Mouse (Mus musculus) heart, postnatal 4 days (tissue): ENCODE measurements around the gene Snrpg. TPM values are rescaled to one million over a fixed set of nuclear protein-coding genes. Genes with fewer than 3 reads are reported as not detected.
"Not testable (repeated sequence)": the region's sequence is repeated elsewhere in the genome, so short reads cannot be mapped to it uniquely, and the experiment has no call there.

Source experiments
- DNase-seq: peaks from one replicate; pipeline ENCODE4 v3.0.0; 2021
- total RNA-seq, 2 experiments: library from RNA; stranded (reverse); gene quantifications; 2 replicates each; pipeline ENCODE4 v1.2.3; 2021

Snrpg gene
- total RNA-seq, 2 experiments from 2014 or later: 108 to 113 TPM

DNA sequence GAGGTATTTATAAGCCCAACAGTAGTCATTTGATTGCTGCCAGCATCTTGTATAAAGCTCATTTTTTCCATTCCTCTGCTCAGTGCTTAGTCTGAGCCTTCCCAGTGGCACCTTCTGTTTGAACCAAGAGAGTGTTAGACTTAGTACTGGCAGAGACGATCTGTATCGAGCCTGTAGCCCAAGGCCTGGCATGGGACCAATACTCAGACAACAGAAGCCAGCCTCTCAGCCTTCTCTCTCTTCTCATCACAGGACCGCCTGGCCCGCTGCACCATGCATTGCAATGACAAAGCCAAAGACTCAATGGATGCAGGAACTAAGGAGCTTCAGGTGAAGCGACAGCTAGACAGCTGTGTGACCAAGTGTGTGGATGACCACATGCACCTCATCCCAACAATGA is 2.6 kb upstream of the Snrpg start:
- DNase-seq: no peak

DNA sequence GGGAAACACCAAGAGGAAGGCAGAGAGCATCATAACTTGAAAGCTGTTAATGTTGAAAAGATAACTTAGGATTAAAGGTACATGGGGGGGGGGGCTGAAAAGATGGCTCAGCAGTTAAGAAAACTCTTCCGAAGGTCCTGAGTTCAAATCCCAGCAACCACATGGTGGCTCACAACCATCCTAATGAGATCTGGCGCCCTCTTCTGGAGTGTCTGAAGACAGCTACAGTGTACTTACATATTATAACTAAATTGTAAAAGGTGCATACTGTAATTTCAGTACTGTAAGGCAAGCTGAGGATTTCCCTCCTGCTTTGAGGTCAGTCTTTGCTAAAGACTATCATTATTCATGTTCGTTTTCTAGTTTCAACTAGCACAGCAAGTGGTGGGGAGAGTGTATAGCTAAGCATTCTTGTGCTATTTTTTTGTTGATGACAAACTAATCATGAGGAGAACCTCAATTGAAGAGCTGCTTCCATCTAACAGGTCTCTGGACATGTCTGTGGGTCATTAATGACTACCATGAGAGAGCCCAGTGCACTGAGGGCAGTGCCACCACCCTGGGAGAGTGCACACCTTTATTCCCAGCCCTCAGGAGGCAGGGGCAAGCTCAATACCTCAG is 901 bp upstream of the Snrpg start:
- peak; percentile 22 for DNase-seq

DNA sequence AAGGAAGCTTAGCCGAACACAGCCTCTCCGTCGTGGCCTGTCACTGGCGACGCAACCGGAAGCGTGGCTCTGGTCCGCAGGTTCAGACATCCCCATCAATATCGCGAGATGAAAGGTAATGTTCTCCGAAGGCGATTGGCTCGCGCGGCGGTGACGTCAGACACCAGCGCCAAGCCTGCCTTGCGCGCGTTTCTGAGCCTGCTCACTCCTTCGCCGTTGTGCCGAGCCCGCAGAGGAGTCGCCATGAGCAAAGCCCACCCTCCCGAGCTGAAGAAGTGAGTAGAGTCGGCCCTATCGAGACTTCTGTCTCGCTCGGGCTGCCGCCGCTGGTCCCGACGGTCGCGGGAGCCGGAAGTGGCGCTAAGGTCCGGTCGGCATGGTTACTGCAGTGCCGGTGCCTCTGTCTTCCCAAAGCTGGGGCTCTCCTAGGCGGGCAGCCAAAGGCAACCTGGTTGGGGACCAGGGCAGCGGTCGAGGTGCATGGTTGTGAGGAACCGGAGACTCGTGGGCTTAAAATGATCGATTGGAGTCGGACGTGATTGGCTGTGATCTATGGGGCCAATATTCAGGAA is 322 bp downstream of the Snrpg start:
- DNase-seq: peak; percentile 96

DNA sequence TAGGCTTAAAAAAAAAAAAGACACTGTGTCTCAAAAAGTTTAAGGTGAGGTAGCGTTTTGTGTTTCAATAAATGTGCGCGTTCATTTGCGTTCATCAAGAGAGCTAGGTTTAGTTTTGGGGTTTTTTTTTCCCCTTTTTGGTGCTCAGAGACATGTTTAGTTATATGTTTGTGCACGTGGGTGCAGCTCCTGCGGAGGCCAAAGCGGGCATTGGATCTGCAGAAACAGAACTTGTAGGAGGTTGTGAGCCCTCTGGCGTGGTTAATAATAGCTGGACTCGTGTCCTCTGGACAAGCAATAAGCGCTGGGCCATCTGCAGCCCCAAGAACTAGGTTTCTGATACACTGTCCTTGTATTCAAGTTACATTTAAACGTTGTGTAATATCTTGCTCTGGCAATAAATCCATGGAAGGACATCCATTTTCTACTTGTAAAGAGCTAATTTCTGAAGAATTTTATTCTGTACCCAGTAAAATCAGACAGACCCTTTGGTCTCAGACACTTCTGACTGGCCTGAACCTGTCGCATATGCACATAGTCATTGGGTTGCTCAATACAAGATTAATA is 929 bp downstream of the Snrpg start:
- no peak for DNase-seq

DNA sequence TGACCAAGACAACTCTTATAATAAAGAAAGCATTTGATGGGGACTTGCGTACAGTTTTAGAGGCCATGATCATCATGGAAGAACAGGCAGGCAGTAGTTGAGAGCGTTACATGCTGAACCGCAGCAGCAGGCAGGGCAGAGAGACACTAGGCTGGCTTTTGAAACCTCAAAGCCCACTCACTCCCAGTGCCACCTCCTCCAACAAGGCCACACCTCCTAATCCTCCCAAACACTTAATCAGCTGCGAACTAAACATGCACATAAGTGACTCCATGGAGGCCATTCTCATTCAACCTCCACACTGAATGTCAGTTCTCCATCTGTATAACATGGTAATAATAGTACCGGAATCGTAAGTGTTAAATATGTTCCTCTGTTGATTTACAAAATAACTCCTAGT is 2.5 kb downstream of the Snrpg start:
- DNase-seq: no peak

DNA sequence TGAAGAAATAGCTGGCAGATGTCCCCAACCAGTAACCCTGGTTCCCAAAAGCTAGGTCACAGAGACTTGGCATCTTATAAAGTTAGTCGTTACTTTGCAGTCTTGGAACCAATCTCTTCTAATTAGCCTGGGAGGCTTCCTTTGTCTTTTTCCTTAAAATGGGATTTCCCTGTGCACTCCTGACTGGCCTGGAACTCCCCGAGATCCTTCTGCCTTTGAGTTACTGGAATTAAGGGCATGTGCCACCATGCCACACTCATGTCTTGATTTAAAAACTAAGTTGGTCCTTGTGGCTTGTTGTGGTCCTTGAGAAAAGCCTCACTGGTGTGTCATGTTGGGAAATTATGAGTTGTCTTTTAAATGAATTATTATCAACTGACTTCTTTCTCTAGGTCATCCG is 7.2 kb downstream of the Snrpg start:
- DNase-seq: no peak

DNA sequence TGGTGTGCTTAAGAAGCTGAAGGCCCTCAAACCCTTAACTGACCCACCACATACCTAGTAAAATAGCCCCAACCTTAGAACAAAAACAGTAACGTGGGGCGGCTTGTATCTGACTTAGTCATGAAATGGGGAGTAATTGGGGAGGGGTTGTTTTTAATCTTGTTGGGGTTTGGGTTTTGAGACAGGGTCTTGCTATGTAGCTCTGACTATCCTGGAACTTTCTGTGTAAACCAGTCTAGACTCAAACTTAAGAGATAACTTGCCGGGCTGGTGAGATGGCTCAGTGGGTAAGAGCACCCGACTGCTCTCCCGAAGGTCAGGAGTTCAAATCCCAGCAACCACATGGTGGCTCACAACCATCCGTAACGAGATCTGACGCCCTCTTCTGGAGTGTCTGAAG is 9.0 kb downstream of the Snrpg start:
- not testable (repeated sequence) for DNase-seq

DNA sequence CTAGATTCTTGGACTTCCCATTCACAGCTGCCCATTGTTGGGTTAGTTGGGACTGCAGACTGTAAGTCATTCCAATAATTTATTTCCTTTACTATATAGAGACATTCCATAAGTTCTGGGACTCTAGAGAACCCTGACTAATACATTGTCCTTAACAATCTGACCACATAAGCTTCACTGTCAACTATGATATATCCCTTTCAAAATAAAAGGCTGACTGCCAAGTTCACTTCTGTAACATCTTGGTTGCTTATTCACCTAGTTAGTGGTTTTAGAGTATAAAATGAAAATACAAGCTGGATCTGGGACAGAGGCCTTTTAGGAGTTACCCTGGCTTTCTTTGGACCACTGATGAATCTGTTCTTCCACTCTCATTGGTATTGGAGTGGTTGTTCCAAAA is 11.4 kb downstream of the Snrpg start:
- DNase-seq: no peak

DNA sequence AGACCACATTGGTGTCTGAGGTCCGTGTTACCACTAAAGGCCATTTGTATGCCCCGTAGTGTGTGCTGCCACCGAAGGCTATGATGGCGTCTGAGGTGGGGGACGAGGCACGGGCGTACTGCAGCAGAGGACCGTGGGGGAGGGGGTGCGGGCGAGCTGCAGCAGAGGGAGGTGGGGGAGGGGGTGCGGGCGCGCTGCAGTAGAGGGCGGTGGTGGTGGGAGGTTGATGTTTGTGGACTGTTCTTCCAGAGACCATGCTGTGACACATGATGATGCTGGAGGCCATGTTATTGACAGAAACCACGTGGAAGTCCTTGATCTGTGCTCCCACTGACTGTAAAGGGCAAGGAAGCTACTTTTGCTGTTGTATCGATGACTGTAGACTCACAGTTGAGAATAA is 12.3 kb downstream of the Snrpg start:
- DNase-seq: no peak

DNA sequence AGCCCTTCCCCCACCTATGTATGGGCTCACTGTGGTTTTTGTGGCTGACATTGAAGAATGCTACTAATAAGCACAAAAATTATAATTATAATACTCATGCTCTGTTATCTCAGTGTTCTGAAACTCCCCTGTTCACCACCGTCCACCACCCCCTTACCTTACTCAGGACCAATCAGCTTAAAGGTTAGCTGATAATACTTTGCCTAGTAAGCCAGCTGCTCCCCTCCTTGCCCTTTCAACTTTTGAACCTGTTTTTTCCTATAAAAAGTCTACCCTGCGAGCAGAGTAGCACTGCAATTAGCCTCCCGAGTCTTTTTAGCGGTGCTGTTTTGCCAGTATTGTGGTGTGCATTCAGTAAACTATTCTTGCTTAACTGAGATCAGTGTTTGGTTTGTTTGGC is 13.6 kb downstream of the Snrpg start:
- DNase-seq: no peak

DNA sequence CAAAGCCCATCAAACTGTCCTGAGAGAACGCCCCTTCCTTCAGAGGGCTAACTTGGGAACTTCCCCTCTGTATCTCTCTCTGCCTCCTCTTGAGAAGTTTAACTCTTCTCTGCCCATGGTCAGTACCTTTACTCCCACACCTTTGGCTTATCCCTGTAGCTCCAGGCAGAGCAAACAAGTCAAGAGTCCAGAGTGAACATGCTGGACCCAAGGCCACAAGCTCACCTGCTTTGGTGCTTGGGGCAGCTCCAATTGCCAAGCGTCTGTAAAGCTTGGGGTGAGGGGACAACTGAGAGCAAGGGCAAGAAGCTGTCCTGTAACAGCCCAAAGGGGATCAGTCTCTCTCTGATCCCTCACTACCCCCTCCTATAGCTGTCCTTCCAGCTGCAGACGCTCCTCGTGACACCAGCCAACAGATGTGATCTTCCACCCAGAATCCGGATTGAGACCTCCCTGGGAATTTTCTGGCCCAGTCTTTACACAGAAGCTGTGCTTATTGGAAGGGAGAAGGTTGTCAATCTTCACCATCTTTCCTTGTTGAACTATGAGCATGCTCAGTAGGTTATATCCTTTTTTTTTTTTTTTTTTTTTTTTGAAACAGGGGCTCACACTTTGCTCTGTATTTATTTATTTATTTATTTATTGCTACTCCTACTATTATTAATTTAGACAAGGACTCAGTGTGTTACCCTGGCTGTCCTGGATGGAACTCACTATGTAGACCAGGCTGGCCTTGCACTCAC is 14.4 kb downstream of the Snrpg start:
- DNase-seq: no peak

DNA sequence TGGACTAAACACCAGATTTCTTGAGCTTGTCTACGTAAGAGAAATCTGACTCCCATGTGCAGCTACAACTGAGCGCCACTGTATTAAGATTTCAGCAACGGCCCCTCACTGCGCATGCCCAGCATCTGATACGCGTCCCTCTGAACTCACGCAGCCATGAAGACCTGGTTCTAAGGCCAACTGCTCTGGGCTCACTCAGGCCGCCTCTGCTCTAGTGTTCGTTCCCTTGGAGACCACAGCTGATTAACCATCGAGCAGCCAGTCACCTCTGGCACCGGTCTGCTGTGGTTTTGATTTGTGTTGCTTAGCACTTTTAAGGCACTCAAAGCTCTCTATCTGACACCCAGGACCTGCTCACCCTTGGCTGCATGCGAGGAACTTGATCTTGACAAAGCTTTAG is 16.2 kb downstream of the Snrpg start:
- no peak for DNase-seq

DNA sequence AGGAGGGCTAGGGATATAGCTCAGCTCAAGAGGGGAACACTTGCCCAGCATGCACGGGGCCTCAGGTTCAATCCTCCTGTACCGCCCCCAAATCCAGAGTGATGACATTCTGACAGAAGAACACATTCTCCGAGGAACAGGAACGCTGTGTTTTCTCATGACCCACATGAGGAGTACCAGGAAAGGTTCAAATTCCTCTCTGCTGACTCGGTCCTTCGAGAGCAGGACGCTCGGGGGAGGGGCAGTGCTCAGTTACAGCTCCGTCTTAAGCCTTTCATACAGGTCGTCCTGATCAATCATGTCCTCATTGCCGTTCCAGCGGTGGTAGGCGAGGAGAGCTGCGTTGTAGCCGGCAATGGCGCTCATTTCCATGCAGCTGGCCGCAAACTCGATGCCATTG is 17.4 kb downstream of the Snrpg start:
- no peak for DNase-seq

DNA sequence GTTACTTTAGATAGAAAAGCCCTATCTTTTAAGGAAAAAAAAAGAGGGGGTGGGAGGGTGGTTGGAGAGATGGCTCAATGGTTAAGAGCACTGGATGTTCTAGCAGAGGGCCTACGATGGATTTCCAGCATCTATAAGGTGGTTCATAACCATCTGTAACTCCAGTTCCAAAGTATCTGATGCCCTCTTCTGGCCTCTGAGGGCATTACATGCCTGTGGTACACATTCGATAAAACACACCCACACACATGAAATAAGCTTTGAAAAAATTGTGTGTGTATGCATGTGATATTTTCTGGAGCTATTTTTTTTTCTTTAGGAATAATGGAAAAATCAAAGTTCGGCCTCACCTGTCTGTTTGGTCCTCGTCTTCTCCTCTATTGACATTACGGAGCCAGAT is 20.2 kb downstream of the Snrpg start:
- DNase-seq: no peak

DNA sequence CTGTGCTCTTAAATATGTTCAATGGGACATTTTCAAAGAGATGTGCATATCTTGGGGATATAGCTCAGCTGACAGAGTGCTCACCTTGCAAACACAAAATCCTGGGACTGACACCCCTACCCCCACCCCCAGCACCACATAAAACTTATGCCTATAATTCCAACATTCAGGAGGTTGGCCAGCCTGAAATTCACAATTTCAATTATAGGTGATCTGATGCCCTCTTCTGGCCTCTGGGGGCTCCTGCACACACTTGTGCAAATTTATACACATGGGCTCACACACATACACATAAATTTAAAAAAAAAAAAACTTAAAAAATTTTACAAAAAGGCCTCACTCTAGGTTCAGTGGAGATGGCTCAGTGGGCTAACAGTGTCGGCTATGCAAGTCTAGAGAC is 22.1 kb downstream of the Snrpg start:
- DNase-seq: no peak

DNA sequence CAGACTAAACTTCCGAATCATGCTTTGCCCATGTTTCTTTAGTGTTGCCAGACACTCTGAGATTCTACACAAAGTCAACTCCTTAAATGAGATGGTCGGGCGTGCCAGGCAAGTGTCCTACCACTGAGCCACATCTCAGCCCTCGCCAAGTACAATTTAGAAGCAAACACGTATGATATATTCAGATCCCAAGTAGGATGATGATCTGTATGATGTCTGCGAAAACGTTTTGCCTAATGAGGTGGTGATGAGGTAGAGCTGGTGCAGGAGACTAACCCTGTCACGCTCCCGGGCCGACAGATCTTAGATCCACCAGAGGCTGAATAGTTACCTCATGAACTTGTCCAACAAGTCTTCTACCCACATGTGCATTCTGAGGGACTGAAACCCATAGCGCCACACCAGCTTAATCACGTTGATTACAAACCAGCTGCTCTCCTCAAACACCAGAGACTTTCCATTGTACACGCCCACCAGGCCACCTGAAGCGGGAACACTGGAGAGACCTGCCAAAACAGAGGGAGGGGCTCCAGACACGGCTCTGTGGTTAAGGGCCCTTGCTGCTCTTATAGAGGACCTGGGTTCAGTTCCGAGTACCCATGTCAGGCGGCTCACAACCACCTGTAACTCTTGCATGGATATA is 23.1 kb downstream of the Snrpg start:
- no peak for DNase-seq

DNA sequence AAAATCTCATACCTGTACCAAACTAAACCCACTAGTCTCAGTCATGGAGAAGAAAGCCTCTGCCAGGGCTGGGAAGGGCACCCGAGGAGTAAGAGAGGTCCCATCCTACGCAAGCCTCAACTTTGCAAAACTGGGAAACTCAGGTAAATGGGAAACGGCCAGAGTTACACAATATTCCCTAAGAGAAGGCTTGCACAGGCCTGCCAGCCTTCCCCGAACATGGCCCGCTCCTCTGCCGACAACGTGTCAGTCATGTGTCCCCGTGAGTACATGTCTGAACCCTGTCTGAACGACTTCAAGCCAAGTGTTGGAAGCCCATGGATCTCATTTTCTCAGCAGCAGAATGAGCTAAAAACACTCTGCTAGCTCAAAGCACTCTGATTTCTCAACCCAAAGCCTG is 23.9 kb downstream of the Snrpg start:
- DNase-seq: no peak

DNA sequence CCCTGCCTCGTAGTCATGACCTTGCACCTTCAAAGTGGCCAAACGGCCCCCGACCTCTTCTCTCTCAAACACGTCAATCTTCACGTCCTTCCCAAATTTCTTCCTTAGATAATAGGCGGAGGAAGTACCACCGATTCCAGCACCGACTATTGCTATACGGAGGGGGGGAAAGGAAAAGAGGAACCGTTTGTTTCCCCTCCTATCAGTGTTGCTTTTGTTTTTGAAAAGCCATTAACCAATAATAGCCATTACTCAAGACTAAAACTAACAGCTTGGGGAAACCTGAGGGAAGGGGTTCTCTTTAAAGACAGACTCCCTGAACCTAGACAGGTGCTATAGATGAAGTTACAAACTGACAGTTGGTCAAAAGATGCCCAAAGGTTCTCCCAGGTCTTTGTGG is 24.9 kb downstream of the Snrpg start:
- DNase-seq: no peak

DNA sequence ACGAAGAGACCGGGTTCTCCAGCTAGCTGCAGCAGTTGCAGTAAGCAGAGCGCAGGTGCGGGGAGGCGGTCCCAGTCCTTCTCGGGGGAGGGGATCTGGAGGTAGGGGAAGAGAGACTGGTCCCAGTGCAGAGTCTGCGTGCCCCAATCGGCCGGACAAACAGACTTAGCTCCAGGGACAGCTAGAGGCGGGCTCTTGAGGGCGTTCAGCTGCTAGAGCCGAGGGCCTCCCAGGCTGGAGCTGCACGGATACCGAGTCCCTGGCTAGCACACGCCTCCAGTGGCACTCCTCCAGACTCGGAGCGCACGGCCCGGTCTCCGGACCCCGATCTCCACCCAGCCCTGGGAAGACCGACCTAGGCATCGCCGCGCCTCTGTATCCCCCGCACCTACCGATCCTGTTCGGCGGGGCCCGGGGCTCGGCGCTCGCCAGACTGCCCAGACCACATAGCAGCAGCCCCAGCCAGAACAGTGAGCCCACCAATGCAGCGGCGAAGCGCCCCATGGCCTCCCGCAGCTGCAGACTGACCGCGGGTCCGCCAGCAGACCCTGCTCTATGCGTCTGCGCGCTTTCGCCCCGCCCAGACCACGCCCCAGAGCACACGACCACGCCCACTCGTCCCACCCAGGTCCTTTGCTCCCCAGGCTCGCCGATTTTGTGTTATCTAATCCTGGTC is 25.6 kb downstream of the Snrpg start, which contains the start of gene Pcyox1:
Gene Pcyox1 (minus strand): TSS at position 574 of the 676 bp plus-strand sequence.
- peak; percentile 91 for DNase-seq

DNA sequence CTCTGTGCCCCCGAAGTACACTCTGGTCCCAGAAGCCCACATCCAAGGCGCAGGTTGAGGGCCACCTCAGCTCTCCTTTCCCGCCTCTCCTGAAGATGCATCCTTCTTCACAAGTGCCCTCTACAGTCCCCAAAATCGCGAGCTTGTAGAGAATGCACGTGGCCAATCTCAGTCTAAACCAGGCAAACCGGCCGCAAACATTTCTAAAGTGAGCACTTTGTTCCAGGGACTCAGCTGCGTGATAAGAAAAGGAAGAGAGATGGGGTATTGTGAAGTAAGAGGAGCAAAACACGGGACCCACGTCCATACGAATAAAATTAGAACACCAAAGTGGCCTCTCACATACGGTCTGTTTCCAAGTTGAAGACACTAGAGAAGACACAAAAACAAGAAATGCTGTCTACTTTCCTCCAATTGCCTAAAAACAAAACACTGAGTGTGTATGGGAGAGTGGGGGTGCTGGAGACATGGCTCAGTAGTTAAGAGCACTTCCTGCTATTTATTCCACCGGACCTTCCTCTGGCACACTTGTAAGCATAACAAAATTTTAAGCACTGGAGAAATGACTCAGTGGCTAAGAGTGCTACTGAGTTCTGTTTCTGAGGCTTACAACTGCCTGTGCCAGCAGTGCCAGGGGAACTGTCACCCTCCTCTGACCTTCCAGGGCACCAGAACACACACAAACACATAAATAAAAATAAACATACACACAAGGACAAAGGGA is 26.3 kb downstream of the Snrpg start:
- no peak for DNase-seq

DNA sequence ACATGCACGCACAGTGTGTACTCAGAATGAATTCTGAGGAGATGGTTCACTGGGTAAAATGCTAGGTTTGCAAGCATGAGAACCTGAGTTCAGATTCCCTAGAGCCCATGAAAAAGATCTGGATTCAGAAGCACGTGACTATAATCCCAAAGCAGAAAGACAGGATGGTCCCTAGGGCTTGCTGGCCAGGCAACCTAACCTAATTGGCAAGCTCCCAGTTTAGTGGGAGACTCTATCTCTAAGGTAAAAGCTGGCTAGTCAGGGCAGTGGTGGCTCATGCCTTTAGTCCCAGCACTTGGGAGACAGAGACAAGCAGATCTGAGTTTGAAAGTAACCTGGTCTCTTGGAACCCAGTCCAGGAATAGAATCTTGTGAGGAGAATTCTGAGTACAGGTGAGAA is 27.9 kb downstream of the Snrpg start:
- DNase-seq: no peak

DNA sequence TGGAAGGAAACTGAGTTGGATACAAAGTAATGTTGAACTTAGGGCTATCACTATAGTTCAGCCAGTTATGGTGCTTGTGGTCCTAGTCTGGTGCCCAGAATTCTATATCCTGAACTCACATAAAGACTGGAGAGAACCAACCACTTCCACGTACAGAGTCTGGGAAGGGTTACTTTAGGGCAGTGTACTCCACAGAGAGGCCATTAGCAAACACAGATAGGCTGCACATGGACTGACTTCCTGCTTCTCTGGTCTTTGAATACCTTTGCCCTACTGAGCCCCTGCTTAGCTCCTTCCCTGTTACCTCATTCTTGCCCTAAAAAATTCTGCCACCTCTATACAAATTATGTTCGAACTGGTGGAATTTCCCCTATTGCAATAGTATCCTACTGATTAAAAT is 28.9 kb downstream of the Snrpg start:
- DNase-seq: no peak
